Mouse (Mus musculus) lung, postnatal 14 days (tissue): Measurements from ENCODE around the gene Iba57.

Source experiments
- DNase-seq: peaks from one replicate; pipeline ENCODE4 v3.0.0; 2021

Iba57 gene

DNA sequence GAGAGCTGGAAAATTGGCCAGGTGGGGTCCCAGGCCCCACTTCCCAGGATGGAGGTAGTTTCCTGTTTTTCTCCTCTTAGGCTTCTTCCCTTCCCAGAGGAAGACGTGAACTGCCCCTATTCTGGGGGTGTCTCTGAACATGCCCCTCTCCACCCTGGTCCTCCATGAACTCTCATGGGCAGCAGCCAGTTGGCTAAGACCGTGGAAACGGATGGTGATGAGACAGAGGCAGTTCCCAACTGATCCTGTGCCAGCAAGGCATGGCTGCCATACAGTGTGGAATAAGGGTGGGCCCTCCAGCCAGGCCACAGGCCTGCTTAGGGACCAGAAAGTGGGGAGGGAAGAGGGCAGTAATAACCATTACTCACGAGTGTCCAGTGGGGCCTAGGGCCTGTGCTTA lies 7.0 kb upstream of the Iba57 start:
- no peak for DNase-seq

DNA sequence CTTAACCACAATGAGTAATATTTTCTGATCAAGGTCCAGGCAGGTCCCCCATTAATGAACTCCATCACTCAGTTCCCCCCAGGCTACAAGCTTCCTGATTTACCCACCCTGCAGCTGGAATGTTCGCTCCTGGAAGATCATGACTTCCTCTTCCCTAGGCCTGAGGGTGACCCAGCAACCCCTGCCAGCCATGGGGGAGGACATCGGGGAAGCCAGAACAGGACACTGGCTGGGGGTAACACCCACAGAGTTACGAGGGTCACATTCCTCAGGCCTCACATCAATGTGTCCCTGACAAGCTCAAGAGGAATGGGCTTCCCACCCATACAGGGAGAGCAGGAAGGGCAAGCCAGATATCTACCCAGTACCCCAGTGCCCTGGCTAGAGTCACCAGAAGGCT lies 6.3 kb upstream of the Iba57 start:
- DNase-seq, result no peak

DNA sequence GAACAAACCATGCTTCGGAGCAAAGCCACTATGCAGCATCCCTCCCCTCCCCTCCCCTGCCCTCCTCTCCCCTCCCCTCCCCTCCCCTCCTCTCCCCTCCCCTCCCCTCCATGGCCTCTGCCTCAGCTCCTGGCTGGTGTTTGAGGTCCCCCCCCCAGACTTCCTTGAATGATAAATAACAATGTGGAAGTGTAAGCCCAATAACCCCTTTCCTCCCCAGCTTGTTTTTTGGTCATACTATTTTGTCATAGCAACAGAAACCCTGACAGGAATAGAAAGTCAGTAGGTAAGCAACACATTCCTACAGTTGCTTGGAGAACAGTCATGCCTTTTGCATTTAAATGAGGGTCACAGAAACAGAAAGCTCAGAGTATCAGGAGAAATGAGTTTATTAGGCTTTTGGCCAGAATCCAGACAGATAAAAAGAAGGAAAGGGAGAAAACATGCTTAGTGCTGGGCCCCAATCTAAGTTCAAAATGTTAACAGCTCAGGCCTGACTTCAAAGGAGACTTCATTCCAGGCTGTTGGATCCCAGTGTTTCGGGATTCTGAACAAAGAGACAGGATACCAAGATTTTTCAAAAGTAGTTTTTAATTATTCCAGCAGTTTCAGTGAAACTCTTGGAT lies 2.2 kb upstream of the Iba57 start:
- no peak for DNase-seq

DNA sequence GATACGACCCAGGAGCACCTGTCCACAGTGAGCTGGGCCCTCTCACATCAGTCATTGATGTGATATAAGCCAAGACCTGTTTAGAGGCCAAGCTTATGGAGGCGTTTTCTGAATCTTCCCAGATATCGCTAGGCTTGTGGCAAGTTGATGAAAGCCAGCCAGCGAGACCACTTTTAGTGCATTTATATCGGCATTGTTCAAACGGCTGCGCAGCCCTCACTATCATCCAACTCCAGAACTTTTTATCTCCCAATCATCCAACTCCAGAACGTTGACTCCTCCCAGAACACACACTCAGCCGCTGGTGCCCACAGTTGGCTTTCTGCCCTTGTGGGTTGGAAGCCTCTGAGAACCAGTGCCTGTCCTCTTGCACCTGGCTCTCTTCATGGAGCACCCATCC lies 845 bp upstream of the Iba57 start:
- DNase-seq, result no peak

DNA sequence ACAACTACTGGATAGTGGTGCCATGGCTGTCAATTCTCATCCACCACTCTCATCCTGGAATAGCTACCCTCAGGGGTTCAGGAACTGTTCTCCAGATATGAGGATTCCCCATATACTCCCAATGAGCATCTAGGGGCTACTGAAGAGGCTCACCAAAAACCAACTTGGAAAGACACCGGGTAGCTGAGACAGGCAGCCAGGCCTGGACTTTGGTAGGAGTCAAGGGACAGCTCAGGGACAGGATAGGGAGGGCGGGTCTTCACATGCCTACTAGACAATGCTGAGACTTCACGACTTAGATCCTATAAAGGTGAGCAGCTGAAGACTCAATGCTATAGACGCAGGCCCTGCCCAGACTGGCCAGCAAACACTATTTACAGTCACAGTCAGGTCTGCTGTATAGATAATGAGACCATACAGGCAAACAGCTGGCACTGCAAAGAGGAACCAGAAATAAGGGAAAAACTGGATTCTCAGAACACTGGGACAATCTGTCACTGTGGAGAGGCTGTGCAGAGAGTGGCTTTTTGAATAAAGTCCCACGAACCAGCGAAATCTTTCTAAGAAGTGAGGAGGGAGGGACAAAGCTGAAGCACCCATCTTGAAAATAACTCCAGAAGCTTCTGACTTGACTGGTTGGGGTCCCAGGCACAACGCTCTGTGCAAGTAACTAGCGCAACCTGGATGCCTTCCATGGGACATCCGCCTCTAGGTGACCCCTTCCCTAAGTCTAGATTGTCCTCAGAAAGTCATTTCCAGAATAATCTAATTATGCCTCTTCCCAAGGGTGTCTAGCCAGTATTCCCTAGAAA lies 890 bp downstream of the Iba57 start:
- no peak for DNase-seq

DNA sequence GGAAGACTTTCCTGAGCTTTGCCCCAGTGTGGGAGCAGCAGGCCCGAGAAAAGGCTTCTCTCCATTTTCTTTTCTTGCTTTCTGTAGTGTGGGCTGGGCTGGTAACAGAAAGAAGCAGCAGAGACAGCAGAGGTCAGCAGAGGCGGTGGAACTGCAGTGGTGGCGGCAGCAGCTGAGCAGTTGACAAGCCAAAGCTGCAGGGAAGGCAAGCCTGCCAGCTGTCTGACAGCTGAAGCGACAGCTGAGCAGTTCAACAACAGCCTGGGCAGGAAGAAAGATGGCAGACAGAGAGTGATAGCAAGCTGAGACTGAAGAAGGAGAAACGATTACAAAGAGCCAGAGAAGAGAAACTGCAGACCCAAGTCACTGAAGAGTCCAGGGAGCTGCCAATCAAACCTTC lies 2.1 kb downstream of the Iba57 start:
- DNase-seq, result peak; percentile 43

DNA sequence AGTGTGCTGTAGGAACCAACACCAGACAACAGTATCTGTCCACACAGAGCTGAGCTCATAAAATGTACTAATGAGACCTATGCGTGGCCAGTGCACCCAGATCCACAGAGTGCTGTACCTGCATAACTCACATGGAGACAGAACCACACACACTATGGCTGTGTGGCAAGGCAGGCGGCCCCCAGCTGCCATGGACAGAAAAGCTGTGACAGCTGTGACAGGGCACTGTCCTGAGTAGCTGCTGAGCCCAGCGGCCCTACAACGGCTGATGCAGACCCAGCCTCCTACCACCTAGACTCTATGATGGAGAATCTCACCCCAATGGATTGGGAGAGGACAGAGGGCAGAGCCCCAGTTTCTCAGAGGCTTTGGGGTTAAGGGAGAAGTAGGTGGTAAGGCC lies 4.0 kb downstream of the Iba57 start:
- no peak for DNase-seq

DNA sequence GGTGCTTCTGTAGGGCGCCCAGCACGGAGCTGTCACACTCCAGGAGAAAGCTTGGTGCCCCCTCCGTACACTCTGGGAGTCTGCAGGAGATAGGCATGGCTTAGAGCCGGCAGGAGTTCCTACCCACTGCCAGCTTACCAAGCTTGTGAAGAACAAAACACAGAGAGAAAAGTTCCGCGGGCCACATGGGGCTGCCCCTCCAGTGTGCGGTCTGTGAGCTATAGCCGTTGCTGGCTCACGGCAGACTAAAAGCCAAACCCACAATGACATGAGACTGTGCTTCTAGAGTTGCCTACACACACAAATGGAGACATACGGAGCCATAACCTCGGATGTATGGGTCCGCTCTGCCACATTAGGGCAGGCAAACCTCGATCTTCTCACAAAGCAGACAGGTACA lies 4.4 kb downstream of the Iba57 start:
- DNase-seq, result no peak

DNA sequence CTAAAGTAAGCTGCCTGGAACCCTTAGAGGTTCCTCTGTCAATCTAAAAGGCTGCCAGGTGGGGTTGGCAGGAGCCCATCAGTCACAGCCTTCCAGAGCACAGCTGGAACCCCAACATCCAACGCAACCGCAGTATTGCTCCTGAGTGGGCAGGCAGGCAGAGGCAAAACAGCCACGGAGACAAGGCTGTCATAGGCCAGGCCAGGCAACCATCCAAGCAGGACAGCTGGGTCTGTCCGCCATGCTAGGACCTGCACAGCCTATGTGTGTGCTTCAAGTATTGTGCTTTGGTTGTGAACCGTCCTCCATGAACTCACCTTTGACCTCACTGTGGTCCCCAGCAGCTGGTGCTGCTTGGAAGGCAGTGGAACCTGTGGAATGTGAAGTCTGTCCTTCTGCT lies 7.6 kb downstream of the Iba57 start:
- DNase-seq, result no peak

DNA sequence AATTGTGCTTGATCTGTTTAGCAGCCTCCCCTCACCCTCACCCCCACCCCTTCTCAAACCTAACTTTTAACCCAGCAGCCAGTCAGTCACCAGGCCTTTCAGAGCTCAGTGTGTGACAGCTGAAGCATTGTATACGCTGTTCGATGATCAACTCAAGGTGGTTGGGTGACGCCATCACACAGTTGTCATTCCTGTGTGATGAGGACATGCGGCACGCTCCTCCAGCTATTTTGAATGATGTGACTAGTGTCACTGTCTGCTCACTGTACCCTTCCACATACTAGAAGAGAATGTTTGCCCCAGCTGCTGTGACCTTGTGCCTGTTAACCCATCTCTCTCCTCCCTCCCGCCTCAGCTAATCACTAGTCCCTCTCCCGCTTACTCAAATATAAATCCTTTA lies 9.3 kb downstream of the Iba57 start:
- no peak for DNase-seq

DNA sequence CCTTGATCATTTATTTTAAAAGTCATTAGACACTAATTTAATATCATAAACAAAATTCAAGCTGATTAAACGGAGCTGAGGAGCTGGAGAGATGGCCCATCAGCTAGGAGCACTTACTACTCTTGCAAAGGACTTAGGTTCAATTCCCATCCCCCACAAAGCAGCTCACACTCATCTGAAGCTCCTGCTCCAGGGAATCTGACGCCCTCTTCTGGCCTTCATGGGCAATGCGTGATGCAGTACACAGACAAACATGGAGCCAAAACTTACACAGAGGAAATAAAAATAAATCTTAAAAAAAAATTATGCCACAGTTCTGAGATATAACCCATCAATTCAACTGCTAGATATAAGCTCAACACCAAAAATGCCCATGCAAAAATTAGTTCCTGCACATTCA lies 11.8 kb downstream of the Iba57 start:
- no peak for DNase-seq

DNA sequence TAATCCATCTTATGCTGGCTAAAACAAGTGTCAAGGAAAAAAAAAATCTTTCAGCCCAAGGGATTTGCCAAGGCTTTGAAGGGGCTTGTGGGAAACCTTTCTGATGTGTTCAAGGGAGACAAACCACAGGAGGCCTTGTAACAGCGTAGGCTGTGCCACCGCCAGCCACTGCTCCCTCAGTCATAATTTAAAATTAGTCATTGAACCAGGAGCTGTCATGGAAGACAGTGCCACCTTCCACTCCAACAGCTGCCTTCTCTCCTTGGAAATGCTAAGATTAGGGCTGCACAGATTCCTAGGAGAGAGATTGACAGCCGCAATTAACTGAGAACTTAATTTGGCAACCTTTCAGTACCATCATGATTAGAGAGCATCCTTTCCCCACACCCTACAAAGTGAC lies 14.2 kb downstream of the Iba57 start:
- no peak for DNase-seq

DNA sequence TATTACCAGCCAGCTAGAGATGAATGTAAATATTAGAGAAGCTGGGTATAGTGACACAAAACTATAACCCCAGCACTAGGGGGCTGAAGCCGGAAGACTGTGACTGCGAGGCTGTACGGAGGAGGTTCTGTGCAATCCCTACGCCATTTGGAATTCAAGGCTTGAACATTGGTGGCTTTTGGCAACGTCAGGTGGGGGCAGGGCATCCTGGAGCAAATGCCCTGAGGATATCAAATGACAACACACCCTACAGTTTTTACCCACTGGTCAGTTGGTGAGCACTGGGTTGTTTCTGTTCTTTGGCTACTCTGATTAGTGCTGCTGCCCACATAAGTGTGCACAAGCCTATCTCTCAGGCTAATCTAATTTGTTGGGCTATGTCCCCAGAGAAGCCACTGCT lies 20.6 kb downstream of the Iba57 start:
- no peak for DNase-seq

DNA sequence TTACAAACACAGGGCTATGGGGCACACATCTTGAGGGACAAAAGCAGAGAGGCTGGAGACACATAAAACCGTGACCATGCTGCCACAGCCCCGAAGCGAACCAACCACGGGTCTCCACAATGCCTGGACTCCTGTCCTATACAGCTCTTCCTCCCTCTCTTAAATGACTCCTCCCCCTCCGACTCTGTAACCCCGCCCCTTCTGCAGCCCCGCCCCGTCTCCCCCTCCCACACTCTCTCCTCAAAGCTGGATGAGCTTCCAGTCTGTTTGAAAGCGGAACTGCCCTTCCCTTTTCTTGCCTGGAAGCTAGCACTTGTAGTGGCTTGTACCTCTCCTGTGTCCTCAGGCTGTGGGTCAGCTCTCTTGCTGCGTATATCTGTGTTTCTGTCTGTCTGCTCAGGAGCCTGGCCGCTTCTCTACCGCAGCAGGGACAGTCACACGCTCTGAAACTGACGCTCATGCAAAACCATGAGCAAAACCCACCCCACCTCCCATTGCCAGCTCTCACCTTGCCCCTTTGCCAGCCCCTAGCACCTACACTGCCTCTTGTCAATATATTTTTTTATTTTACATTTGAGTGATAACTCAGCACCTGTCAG lies 21.7 kb downstream of the Iba57 start:
- DNase-seq, result no peak

DNA sequence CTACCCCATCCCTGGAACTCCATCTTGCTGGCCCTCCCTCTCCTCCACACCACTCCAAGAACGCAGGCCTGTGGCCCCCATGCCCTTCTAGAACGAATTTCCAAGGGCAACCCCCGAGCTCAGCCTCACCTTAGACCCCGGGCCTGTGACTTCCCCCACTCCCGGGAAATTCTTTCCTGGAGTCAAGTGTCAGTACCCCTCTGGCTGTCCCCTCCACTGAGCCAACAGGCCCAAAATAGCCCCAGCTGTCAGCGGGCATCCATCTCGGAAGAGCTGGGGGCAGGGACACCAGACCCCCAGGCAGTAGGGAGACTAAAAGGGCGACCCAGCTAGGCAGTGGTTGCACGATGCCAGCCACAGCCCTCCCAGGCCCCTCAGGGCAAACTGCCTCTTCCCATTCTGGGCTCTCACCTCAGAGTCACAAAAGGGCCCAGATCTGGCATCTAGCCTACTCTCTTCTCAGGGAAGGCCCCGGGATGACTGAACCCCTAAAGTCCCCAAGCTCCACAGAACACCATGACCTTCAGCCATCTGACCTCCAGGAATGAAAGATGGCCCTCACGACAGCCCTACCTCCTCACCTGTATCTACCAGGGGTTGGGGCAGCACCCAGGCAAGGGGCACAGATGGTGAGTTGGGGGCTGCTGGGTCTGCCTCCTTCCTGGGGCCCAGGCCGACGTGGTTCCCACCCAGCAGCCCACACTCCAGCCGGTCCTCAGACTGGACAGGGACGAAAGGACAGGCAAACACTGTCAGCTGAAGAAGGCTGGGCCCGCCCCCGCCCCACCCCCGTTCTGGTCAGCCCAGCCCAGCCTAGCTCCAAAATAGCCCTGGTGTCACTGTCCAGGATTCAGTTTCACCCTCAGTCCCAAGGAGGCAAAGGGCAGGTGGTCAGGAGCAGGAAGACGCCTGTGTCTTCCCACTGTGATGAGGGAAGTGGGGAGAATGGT lies 24.7 kb downstream of the Iba57 start:
- DNase-seq, result no peak

DNA sequence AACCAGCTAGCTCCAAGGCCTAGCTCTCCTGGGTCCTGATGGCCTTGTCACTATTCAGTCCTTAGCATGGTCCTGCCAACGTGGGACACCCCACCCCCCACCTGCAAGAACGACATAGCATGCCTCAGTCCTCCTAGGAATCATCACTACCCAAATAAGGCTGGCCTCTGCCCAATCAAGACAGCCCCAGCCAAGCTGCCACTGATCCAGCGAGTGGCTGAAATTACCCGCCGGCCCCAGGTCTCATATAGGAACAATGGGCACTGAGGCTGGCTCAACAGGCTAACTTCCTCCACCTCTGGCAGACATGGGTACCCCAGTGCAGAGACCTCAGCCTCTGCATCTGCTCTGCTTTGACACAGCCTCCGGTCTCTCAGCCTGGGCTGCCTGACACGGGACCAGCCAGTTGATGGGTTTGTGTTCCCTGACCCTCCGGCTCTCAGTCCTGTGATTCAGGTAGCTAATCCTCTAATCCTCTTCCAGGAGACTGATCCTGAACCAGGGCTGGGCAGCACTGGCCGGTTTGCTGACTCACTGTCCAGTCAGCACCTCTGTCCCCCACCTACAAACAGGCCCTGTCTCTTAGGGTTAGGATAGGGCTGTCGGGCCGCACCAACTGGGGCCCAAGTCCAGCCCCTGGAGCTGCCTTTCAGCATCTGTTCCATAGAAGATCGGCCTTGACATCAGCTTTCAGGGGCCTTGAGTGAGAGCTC lies 26.4 kb downstream of the Iba57 start:
- no peak for DNase-seq

DNA sequence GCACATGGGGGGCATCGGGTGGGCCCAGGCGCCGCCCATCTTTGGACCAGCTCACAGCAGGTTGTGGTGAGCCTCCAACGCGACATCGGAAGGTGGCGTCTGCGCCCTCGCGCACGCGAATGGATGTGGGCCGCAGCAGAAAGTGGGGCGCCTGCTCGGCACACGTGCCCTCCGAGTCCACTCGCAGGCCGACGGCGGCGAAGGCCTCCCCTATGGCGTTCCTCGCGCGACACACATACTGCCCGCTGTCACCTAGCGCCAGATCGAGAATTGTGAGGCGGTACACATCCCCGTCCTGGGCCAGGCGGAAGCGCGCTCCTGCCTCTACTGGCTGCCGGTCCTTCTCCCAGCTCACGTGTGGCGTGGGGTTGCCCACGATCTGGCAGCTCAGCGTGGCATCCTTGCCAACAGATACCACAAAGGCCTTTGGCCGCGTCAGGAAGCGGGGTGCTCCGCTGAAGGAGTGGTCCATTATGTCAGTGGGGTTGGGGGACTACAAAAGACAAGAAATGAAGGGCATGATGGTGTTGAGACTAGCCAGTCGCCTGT lies 27.6 kb downstream of the Iba57 start, which contains the start of gene Obscn:
Gene Obscn, minus strand, starts transcription at position 499 of the 549 bp plus-strand sequence.
- no peak for DNase-seq

DNA sequence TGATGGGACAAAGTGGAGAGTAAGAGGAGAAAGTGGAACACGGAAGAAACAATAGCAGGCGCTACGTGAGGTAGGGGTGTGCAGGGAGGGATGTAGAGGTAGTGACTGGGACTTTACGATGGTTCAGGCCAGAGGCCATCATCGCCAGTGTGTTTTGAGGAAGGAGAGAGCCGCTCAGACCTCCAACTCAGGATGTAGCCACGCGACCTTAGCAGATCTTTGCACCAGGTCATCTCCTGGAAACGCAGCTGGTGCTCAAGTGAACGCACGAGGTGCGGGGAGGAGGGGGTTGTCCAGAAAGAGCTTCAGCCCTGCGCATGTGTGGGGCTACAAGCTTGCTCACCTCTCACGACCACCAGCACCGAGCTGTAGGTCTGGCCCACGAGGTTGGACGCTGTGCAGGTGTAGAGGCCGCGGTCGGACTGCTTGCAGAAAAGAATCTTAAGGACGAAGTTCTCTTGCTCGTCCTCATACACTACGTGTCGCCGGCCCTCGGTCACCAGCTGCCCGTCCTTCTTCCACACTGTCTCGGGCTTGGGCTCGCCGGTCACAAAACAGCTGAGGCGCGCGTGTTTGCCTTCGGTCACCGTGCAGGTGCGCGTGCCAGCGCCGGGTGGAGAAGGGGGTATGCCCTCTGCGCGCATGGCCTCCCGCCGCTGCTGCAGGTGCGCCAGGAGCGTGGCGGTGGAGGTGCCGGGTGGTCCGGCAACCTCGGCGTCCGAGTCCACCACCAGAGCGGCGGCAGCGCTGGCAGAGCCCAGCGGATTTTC lies 28.3 kb downstream of the Iba57 start:
- DNase-seq, result no peak

DNA sequence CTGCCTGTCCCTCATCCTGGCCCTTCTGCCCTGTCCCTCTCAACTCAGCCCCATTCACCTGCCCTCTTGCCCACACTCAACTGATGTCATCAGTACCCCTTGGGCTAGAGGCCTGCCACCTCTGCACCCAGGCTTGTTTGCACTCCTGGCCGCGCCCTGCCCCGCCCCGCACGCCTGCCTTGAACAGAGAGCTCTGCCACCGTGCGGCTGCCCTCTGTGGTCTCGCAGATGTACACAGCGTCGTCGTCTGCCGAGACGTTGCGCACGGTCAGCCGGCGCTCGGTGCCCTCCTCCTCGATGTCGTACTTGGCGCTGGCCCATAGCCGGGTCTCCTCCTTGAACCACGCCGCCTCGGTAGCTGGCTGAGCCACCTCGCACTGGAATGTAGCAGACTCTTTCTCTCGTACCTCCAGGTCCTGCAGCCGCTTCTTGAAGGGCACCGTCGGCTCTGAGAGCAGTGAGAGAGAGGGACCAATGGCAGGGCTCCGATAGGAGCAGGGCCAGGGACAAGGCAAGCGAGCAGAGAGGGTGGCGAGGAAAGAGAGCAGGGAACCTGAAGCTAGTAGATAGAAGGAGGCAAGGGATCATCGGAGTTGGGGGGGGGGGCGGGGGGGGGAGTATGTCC lies 29.1 kb downstream of the Iba57 start:
- no peak for DNase-seq

DNA sequence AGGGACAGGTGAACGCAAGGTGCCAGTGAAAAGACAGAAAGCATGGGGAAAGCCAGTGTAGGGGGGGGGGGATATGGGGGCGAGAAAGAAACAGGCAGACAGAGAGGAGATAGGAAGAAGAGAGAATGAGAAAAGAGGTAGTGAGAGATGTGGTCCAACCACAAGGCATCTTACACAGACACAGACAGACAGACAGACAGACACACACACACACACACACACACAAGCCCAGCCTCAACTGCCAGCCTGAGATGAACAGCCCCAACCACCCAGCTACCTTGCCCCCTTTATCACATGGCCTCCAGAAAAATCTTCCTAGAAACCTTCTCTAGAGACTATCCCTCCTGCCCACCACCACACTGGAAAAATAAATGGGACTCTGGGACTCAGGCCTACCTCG lies 31.5 kb downstream of the Iba57 start:
- no peak for DNase-seq

DNA sequence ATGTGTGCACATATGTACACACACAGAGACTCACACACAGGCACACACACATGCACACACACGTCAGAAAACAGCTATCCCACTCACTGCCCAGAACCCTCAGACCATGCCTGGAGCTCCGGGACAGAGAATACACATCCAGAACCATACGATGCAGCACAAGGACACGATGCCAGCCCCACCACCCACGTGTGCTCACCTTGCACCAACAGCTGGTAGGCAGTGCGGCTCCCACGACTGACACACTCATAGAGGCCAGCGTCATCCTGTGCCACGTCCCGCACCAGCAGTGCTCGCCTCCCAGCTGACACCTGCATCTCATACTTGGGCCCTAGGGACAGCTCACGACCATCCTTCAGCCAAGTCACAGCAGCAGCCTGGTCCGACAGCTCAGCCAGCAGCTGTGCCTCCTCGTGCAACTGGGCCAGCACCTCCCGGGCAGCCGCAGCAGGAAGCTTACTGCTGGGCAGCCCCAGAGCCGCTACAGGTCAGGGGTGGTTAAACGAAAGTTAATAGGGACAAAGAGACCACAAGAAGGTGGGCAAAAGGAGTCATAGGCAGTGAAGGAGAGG lies 32.1 kb downstream of the Iba57 start:
- DNase-seq, result no peak
